Mouse (Mus musculus) neural tube, postnatal 0 days (tissue): ENCODE results near the gene Pop7. TPM values are rescaled to one million over a fixed set of nuclear protein-coding genes. Genes with fewer than 3 reads are reported as not detected.

Source experiments
- microRNA-seq: library from miRNA; unstranded; fragments of <30 nt; microRNA quantifications from one replicate; pipeline ENCODE4, GENCODE M21; 2016
- polyA plus RNA-seq: library from polyadenylated mRNA; unstranded; fragments of >200 nt; fragmentation: Nextera tagmentation; extraction: Ambion mirVana; gene quantifications from 2 replicates; pipeline ENCODE4 v1.2.1, GENCODE M21; 2015

Gene Pop7
- 85.2 and 85.8 TPM in 2 replicates for polyA plus RNA-seq

GRCm38 (mm10) chr5:137501709-137502666 is at the start of gene Pop7:
Gene Pop7 (minus strand): TSS chr5:137502518.

GRCm38 (mm10) chr5:137533117-137533827 is 31.0 kb upstream of the Pop7 start, which contains the start of the genes Epo and Gnb2:
Gene Epo (minus strand): TSS chr5:137533242.
Gene Gnb2 (minus strand): TSS chr5:137533510.

GRCm38 (mm10) chr5:137518436-137518835 is 16.1 kb upstream of the Pop7 start, which contains the start of gene Gigyf1:
Gene Gigyf1 (plus strand): TSS chr5:137518548.

GRCm38 (mm10) chr5:137476964-137477363 is 25.4 kb downstream of the Pop7 start, which contains the start of gene Zan:
Gene Zan (minus strand): TSS chr5:137477064.

Small RNAs within 50 kb of the gene (microRNA-seq; reads per million reads assigned to microRNA genes)
- gene Mir6418 = 1.2 reads per million

Other genes starting within 250 kb of the Pop7 start
- 188 and 212 TPM in 2 replicates for gene Ache, start 215.0 kb downstream of the Pop7 start, polyA plus RNA-seq
- gene Ufsp1, start 207.9 kb downstream of the Pop7 start, polyA plus RNA-seq = 37.3 and 43.0 TPM in 2 replicates
- 46.0 and 56.6 TPM in 2 replicates for gene Srrt, start 194.8 kb downstream of the Pop7 start, polyA plus RNA-seq
- 12.2 and 12.7 TPM in 2 replicates for gene Trip6, start 188.1 kb downstream of the Pop7 start, polyA plus RNA-seq
- 28.1 and 31.7 TPM in 2 replicates for gene Slc12a9, start 168.9 kb downstream of the Pop7 start, polyA plus RNA-seq
- 5.3 and 5.5 TPM in 2 replicates for gene Ephb4, start 152.4 kb downstream of the Pop7 start, polyA plus RNA-seq
- 0.14 and 0.22 TPM in 2 replicates for gene Zan, start 25.5 kb downstream of the Pop7 start, polyA plus RNA-seq
- 14.3 and 16.3 TPM in 2 replicates for gene Gigyf1, start 16.0 kb upstream of the Pop7 start, polyA plus RNA-seq
- gene Epo, start 30.7 kb upstream of the Pop7 start, polyA plus RNA-seq = not detected in 2 replicates
- 624 and 644 TPM in 2 replicates for gene Gnb2, start 31.0 kb upstream of the Pop7 start, polyA plus RNA-seq
- 159 and 196 TPM in 2 replicates for gene Actl6b, start 51.0 kb upstream of the Pop7 start, polyA plus RNA-seq
- gene Tfr2, start 67.3 kb upstream of the Pop7 start, polyA plus RNA-seq = 9.2 and 12.8 TPM in 2 replicates
- gene Mospd3, start 98.5 kb upstream of the Pop7 start, polyA plus RNA-seq = 95.2 and 98.7 TPM in 2 replicates
- gene Pcolce, start 111.3 kb upstream of the Pop7 start, polyA plus RNA-seq = 52.0 and 67.0 TPM in 2 replicates
- gene Fbxo24, start 126.5 kb upstream of the Pop7 start, polyA plus RNA-seq = 0.14 TPM in 1 of 2 replicates, not detected in the other
- gene Lrch4, start 126.6 kb upstream of the Pop7 start, polyA plus RNA-seq = 17.9 and 18.3 TPM in 2 replicates
- 2.6 and 5.1 TPM in 2 replicates for gene Gm20605, start 126.7 kb upstream of the Pop7 start, polyA plus RNA-seq
- 3.2 and 4.3 TPM in 2 replicates for gene Sap25, start 138.8 kb upstream of the Pop7 start, polyA plus RNA-seq
- 0.13 and 0.28 TPM in 2 replicates for gene Irs3, start 143.2 kb upstream of the Pop7 start, polyA plus RNA-seq
- gene Agfg2, start 182.2 kb upstream of the Pop7 start, polyA plus RNA-seq = 23.7 and 24.8 TPM in 2 replicates
- gene Nyap1, start 239.1 kb upstream of the Pop7 start, polyA plus RNA-seq = 26.4 and 29.9 TPM in 2 replicates
- gene Tsc22d4, start 243.2 kb upstream of the Pop7 start, polyA plus RNA-seq = 413 and 448 TPM in 2 replicates